In the genomic region with DNA sequence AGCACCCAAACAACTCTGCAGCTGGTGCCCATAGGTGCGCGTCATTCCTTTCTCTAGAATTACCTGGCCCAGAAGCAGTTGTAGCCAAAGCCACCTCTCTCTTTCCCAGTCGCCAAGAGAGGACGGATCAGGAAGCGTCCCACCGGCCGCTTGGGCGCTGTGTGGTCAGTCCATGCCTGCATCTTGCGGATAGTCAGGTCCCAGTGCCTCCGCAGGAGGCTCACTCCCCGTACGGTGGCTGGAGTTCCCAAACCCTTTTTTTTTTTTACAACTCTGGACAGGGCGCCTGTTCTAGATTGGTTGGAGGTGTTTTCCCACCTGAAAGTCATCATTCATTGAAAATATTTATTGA, we compare ENCODE assay signal across 8 mouse cellular contexts. TPM values are rescaled to one million over a fixed set of nuclear protein-coding genes. Genes with fewer than 3 reads are reported as not detected.
DNase-seq lines count a peak whose midpoint lies in the region; ATAC-seq and TF ChIP-seq lines count a peak whose summit lies in the region.

No protein-coding gene starts in this region.

- H3K9ac ChIP-seq in heart, embryonic 13.5 days = peak overlapping the region; percentile 94

- DNase-seq in heart, postnatal 14 days = no peak
- no peak for DNase-seq in Patski (ENCODE audit: low read depth, low spot score)
- DNase-seq in hindbrain, embryonic 10.5 days (ENCODE audit: low spot score) = no peak
- DNase-seq in urinary bladder, adult 2 months (ENCODE audit: low spot score) = no peak
- no peak for DNase-seq in right cerebral cortex, postnatal 25 days
- DNase-seq in kidney, postnatal 25 days = no peak

- WGBS in heart, embryonic 13.5 days = under 1% methylated on average over 13 of the region's 13 CpGs
- under 1% methylated on average over 13 of the region's 13 CpGs for WGBS in hindbrain, embryonic 10.5 days

- peaks cover 4% of the 10 kb centered on the region; the same call in 1 of the 2 replicates for H3K9me3 ChIP-seq in heart, embryonic 13.5 days
- H3K9me3 ChIP-seq in hindbrain, embryonic 10.5 days = peaks cover 5% of the 10 kb centered on the region; the same call in 1 of the 2 replicates

- 0 out of 2 replicates have a peak, but pooled peaks have one; percentile 11 for ATAC-seq in heart, embryonic 13.5 days (ENCODE audit: extremely low read depth, insufficient number of reproducible peaks, low FRiP score, low TSS enrichment)
- ATAC-seq in Patski = peak; percentile 18
- ATAC-seq in megakaryocyte progenitor cell, adult 5-6 weeks (replicated peaks; ENCODE audit: poor library complexity) = peak; percentile 18

- POLR2A ChIA-PET in Patski (lab: Charles Lee) = interaction anchor here (0.6 to 1.6 kb wide), 7 partner anchors 11 to 373 kb away, joined by 3 to 8 read pairs (median 3); partner anchors contain the start of genes Acbd3 and H3f3a

- in situ Hi-C loops in Patski (cut with MboI; ENCODE audit: low pct_unique_long_range_greater_than_20kb) = no loop called here

- peak overlapping the region; percentile 98 for H3K27ac ChIP-seq in heart, embryonic 13.5 days (replicated peaks)
- peak overlapping the region; percentile 97 for H3K27ac ChIP-seq in hindbrain, embryonic 10.5 days

- no peak for TF ChIP-seq CTCF in Patski (IDR thresholded peaks at IDR 0.05)

- no peaks in the 10 kb centered on the region for H3K27me3 ChIP-seq in heart, embryonic 13.5 days (replicated peaks)
- H3K27me3 ChIP-seq in Patski = no peaks in the 10 kb centered on the region
- H3K27me3 ChIP-seq in hindbrain, embryonic 10.5 days (ENCODE audit: insufficient read depth, poor library complexity, severe bottlenecking) = peaks cover 20% of the 10 kb centered on the region

- CTCF ChIA-PET in Patski (lab: Charles Lee) = interaction anchor here (0.9 to 2.3 kb wide), 4 partner anchors 23 to 60 kb away, joined by 3 to 14 read pairs (median 4); no protein-coding TSS in a partner anchor

- peaks cover 28% of the 10 kb centered on the region for H3K4me1 ChIP-seq in heart, embryonic 13.5 days
- H3K4me1 ChIP-seq in hindbrain, embryonic 10.5 days (replicated peaks) = peaks cover 39% of the 10 kb centered on the region

- intact Hi-C loops in heart, postnatal 14 days (cut with DNase I) = no loop called here

- peak overlapping the region; percentile 88 for H3K4me2 ChIP-seq in heart, embryonic 13.5 days

- H3K4me3 ChIP-seq in heart, embryonic 13.5 days = peak overlapping the region; percentile 78
- H3K4me3 ChIP-seq in hindbrain, embryonic 10.5 days = peak overlapping the region; percentile 82

- H3K36me3 ChIP-seq in heart, embryonic 13.5 days = no peaks in the 10 kb centered on the region
- no peaks in the 10 kb centered on the region for H3K36me3 ChIP-seq in hindbrain, embryonic 10.5 days

RNA-seq across cellular contexts. Expression of gene H3f3a, which starts 35.4 kb away (rescaled TPM):
- polyA plus RNA-seq in heart, embryonic 13.5 days (2015; fragmentation: Nextera tagmentation; extraction: Ambion mirVana) = 1,623 and 1,726 TPM in 2 replicates
- 100 to 1,000 TPM; 659 to 710 TPM for total RNA-seq in heart, postnatal 14 days (2021)
- 683 TPM for polyA plus RNA-seq in Patski (2021)
- polyA plus RNA-seq in hindbrain, embryonic 10.5 days (2016; fragmentation: Nextera tagmentation; extraction: Ambion mirVana) = 2,706 and 3,181 TPM in 2 replicates
- 1,870 and 2,095 TPM in 2 replicates for total RNA-seq in megakaryocyte progenitor cell, adult 5-6 weeks (2015)
- 1,724 and 1,809 TPM in 2 replicates for total RNA-seq in megakaryocyte progenitor cell, adult 5-6 weeks (2017)
- 810 and 870 TPM in 2 replicates for polyA plus RNA-seq in urinary bladder, adult 2 months (2012; rRNA removed)

RNA-seq across cellular contexts. Expression of gene Acbd3, which starts 52.5 kb away (rescaled TPM):
- 18.5 and 18.8 TPM in 2 replicates for polyA plus RNA-seq in heart, embryonic 13.5 days (2015; fragmentation: Nextera tagmentation; extraction: Ambion mirVana)
- total RNA-seq in heart, postnatal 14 days (2021) = 10 to 100 TPM; 24.5 to 25.3 TPM
- 53.4 TPM for polyA plus RNA-seq in Patski (2021)
- polyA plus RNA-seq in hindbrain, embryonic 10.5 days (2016; fragmentation: Nextera tagmentation; extraction: Ambion mirVana) = 15.1 and 16.5 TPM in 2 replicates
- total RNA-seq in megakaryocyte progenitor cell, adult 5-6 weeks (2015) = 23.9 and 27.3 TPM in 2 replicates
- 43.0 and 46.5 TPM in 2 replicates for total RNA-seq in megakaryocyte progenitor cell, adult 5-6 weeks (2017)
- polyA plus RNA-seq in urinary bladder, adult 2 months (2012; rRNA removed) = 35.4 and 36.5 TPM in 2 replicates
